Mouse (Mus musculus) testis, adult 2 months (tissue): ENCODE data around the gene Tceal5. TPM values are rescaled to one million over a fixed set of nuclear protein-coding genes. Genes with fewer than 3 reads are reported as not detected.

ENCODE experiments used
- H3K27ac ChIP-seq: fragments of 200-500 bp; 2 replicates; pipeline ENCODE4 v1.5.1; 2012; ENCODE audit warnings: low read depth, low read length; ENCODE audit not compliant: control insufficient read depth, insufficient read depth
- H3K27me3 ChIP-seq: fragments of 200-500 bp; 2 replicates; pipeline ENCODE4 v1.6.1; 2012; ENCODE audit warnings: mild to moderate bottlenecking, low read length, moderate library complexity; ENCODE audit not compliant: control insufficient read depth, insufficient read depth
- H3K36me3 ChIP-seq: fragments of 200-500 bp; 2 replicates; pipeline ENCODE4 v1.6.1; 2012; ENCODE audit warnings: mild to moderate bottlenecking, low read length; ENCODE audit not compliant: control insufficient read depth, insufficient read depth
- H3K4me1 ChIP-seq: fragments of 200-500 bp; 2 replicates; pipeline ENCODE4 v1.6.1; 2012; ENCODE audit warnings: low read length; ENCODE audit not compliant: control insufficient read depth, insufficient read depth
- H3K4me3 ChIP-seq: fragments of 200-500 bp; 2 replicates; pipeline ENCODE4 v1.5.1; 2012; ENCODE audit warnings: low read depth, mild to moderate bottlenecking, low read length, moderate library complexity, mixed read lengths; ENCODE audit not compliant: control insufficient read depth
- CTCF ChIP-seq: fragments of 200-500 bp; IDR thresholded peaks from 2 replicates; pipeline ENCODE4 v1.5.1; 2012; ENCODE audit warnings: low read depth, mild to moderate bottlenecking, inconsistent platforms, low read length, moderate library complexity; ENCODE audit not compliant: control insufficient read depth, insufficient read depth, insufficient replicate concordance
- POLR2A ChIP-seq: fragments of 200-500 bp; IDR thresholded peaks from 2 replicates; pipeline ENCODE4 v1.6.1; 2012; ENCODE audit warnings: low read depth, mild to moderate bottlenecking, inconsistent platforms, low read length, moderate library complexity; ENCODE audit not compliant: control insufficient read depth
- polyA plus RNA-seq: library from polyadenylated mRNA; depleted of rRNA; stranded (reverse); fragments of >200 nt; gene quantifications from 2 replicates; pipeline ENCODE4 v1.2.3, GENCODE M21; 2012; rRNA removed

Tceal5 gene
- polyA plus RNA-seq, 1 experiment: not detected

DNA sequence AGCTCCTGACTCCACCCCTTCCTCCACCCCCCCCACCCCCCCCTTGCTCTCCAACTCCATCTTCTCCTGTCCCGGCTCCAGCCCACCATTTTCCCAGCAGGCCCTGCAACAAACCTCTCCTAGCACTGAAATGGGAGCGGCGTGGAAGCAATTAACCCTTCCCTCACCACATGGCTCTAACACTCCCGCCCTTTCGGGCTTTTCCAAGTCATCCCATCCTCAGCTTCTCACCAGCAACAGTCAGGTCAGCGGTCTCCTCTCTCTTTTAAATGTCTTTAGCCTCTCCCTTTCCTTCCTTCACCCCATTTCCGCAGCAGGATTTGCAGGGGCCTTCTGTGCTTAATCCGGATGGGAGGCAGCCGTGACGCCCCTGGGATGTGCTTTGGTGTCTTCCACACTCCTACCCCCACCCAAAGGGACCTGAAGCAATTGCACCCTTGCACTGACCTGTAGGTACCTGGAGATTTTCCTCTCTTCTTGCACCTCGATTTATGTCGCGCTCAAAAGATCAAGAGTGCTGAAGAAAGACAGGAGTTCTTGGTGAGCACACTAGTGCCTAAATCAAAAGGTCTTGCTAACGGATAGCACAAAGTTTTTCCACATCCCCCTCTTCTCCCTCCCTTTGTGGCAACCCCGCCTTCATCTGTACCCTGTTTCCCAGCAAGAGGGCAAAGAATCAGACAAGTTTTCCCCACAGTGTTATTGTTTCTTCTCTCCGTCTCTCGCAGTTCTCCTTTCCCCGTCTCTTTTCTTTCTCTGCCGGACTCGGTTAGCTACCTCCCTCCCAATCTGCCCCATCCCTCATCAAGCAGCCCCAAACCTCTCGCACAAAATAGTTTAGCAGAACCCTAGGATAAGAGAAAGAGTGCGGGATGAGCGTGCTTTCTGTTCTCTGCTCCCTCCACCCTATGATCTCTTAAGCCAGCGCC is 32.2 kb downstream of the Tceal5 start:
- TF ChIP-seq POLR2A: no peak
- no peak for TF ChIP-seq CTCF
- Histone ChIP-seq H3K4me1 (no peaks in the 10 kb centered on the region; the same call in none of the 2 replicates), H3K27ac (peak overlapping the region; percentile 75), H3K36me3 (no peaks in the 10 kb centered on the region), H3K27me3 (no peaks in the 10 kb centered on the region), H3K4me3 (peak overlapping the region; percentile 82)

- TF ChIP-seq CTCF: no peak
- TF ChIP-seq POLR2A: no peak
- Histone ChIP-seq H3K4me1 (no peaks in the 10 kb centered on the region; the same call in none of the 2 replicates), H3K36me3 (no peaks in the 10 kb centered on the region), H3K27me3 (no peaks in the 10 kb centered on the region), H3K4me3 (no peak overlapping the region), H3K27ac (no peak overlapping the region)
Measured at GRCm38 (mm10) chrX:136170625-136171024, 33.1 kb downstream of the Tceal5 start.

Other genes starting within 250 kb of the Tceal5 start
- gene Arxes2, start 210.1 kb downstream of the Tceal5 start, polyA plus RNA-seq: 4.9 and 7.1 TPM in 2 replicates
- 0.33 and 0.38 TPM in 2 replicates for gene Arxes1, start 170.5 kb downstream of the Tceal5 start, polyA plus RNA-seq
- 3.1 and 3.9 TPM in 2 replicates for gene Bex2, start 135.6 kb downstream of the Tceal5 start, polyA plus RNA-seq
- 42.6 and 67.8 TPM in 2 replicates for gene Nxf3, start 118.6 kb downstream of the Tceal5 start, polyA plus RNA-seq
- 13.1 and 17.0 TPM in 2 replicates for gene Bex4, start 64.9 kb downstream of the Tceal5 start, polyA plus RNA-seq
- 3.8 and 4.2 TPM in 2 replicates for gene Tceal8, start 31.5 kb downstream of the Tceal5 start, polyA plus RNA-seq
- not detected in 2 replicates for gene Tceal7, start 10.9 kb upstream of the Tceal5 start, polyA plus RNA-seq
- 1.9 and 2.2 TPM in 2 replicates for gene Bex1, start 11.6 kb upstream of the Tceal5 start, polyA plus RNA-seq
- 7.4 and 9.7 TPM in 2 replicates for gene Tceal9, start 41.2 kb upstream of the Tceal5 start, polyA plus RNA-seq
- gene Bex3, start 66.4 kb upstream of the Tceal5 start, polyA plus RNA-seq: 16.1 and 16.4 TPM in 2 replicates